Mouse (Mus musculus): ENCODE measurements at regions not wholly inside any gene's neighbourhood (a gene's known extent, or its start where the extent isn't known, plus 50 kb on each side); places are given as distances from the start of the nearest gene placed in this dataset.

- Histone ChIP-seq H3K27ac (ENCODE audit: low read depth, low read length) (no peak overlapping the region), H3K4me1 (ENCODE audit: control insufficient read depth, insufficient read depth, low read length) (no peaks in the 10 kb centered on the region), H3K4me3 (ENCODE audit: low read depth, low read length) (no peak overlapping the region), H3K4me2 (no peak overlapping the region), H3K36me3 (ENCODE audit: control insufficient read depth, insufficient read depth, low read length) (no peaks in the 10 kb centered on the region), H3K27me3 (ENCODE audit: control insufficient read depth, insufficient read depth, low read length) (no peaks in the 10 kb centered on the region), H3K9ac (ENCODE audit: low read length) (no peak overlapping the region), H3K9me3 (ENCODE audit: control insufficient read depth, low read length) (no peaks in the 10 kb centered on the region)
- DNase-seq (ENCODE audit: low spot score, missing footprints): no peak
- ATAC-seq (ENCODE audit: low FRiP score): peak; percentile 40; the same call in 1 of the 2 replicates
- 65% methylated on average over 2 of the region's 2 CpGs for WGBS
Observed at GRCm38 (mm10) chr6:10156097-10156496, 1207.9 kb downstream of the Nxph1 start.

- H3K4me3 ChIP-seq (ENCODE audit: low read depth, low read length): no peak overlapping the region
- 78% methylated on average over 7 of the region's 7 CpGs for WGBS
- no peak overlapping the region for H3K4me2 ChIP-seq
- DNase-seq (ENCODE audit: low spot score, missing footprints) (no peak), ATAC-seq (ENCODE audit: low FRiP score) (peak; percentile 76; the same call in 1 of the 2 replicates)
- no peaks in the 10 kb centered on the region for H3K27me3 ChIP-seq (ENCODE audit: control insufficient read depth, insufficient read depth, low read length)
- no peaks in the 10 kb centered on the region for H3K4me1 ChIP-seq (ENCODE audit: control insufficient read depth, insufficient read depth, low read length)
- H3K36me3 ChIP-seq (ENCODE audit: control insufficient read depth, insufficient read depth, low read length): no peaks in the 10 kb centered on the region
- no peak overlapping the region for H3K27ac ChIP-seq (ENCODE audit: low read depth, low read length)
- no peak overlapping the region for H3K9ac ChIP-seq (ENCODE audit: low read length)
- H3K9me3 ChIP-seq (ENCODE audit: control insufficient read depth, low read length): no peaks in the 10 kb centered on the region
Observed at GRCm38 (mm10) chr6:10181590-10182183, 1233.5 kb downstream of the Nxph1 start.

- no peak for ATAC-seq (ENCODE audit: low FRiP score)
- no peak for DNase-seq (ENCODE audit: low spot score, missing footprints)
- no peak overlapping the region for H3K9ac ChIP-seq (ENCODE audit: low read length)
Observed at GRCm38 (mm10) chr6:10185971-10186370, 1237.7 kb downstream of the Nxph1 start.

More at GRCm38 (mm10) chr6:10185971-10186370, 1237.7 kb downstream of the Nxph1 start:
- H3K9me3 ChIP-seq (ENCODE audit: control insufficient read depth, low read length): no peaks in the 10 kb centered on the region
- no peak overlapping the region for H3K4me2 ChIP-seq
- H3K27ac ChIP-seq (ENCODE audit: low read depth, low read length): no peak overlapping the region
- no peaks in the 10 kb centered on the region for H3K4me1 ChIP-seq (ENCODE audit: control insufficient read depth, insufficient read depth, low read length)
- no peaks in the 10 kb centered on the region for H3K27me3 ChIP-seq (ENCODE audit: control insufficient read depth, insufficient read depth, low read length)
- H3K4me3 ChIP-seq (ENCODE audit: low read depth, low read length): no peak overlapping the region
- no peaks in the 10 kb centered on the region for H3K36me3 ChIP-seq (ENCODE audit: control insufficient read depth, insufficient read depth, low read length)

Measured in midbrain, embryonic 11.5 days (tissue).